Mouse (Mus musculus): ENCODE measurements around the gene Glb1l3.
"Not testable (repeated sequence)": the region's sequence is repeated elsewhere in the genome, so short reads cannot be mapped to it uniquely, and the experiment has no call there.

DNA sequence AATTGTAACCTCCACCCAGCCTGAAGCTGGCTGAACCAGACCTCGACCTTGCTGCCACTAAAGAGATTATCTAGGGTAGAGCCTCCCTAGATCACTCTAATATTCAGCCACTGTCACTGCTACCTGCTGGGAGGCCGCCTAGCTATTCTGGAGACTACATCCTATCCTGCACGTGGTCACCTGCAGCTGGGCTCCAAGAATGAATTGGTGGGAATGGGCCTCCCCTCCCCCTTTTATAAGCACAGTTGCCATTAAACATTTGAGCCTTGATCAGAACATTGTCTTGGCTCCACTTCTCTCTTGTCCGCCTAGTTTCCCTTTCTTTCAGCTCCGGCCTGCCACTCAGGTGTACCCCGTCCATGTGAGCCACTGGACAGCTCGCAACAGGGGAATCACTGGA lies 9.2 kb upstream of the Glb1l3 start:
- not testable (repeated sequence) for TF ChIP-seq CTCF, EP300 (IDR thresholded peaks at IDR 0.05; ENCODE audit: low read depth)

All from liver, postnatal 0 days (tissue).